Mouse (Mus musculus) forebrain, embryonic 13.5 days (tissue): ENCODE results near the gene Tbp. TPM values are rescaled to one million over a fixed set of nuclear protein-coding genes. Genes with fewer than 3 reads are reported as not detected.

ENCODE experiments used
- ATAC-seq: fragments of 200-750 bp; cut with Nextera tagmentation; 2 replicates; pipeline ENCODE4 v1.8.0; 2017
- H3K27ac ChIP-seq: fragments of 300-500 bp; sonication (generic); 2 replicates; pipeline ENCODE4 v1.5.1; 2015; ENCODE audit warnings: inconsistent platforms, mild to moderate bottlenecking, moderate library complexity
- H3K27me3 ChIP-seq: fragments of 300-500 bp; sonication (generic); 2 replicates; pipeline ENCODE4 v1.6.1; 2015; ENCODE audit warnings: mild to moderate bottlenecking, inconsistent platforms
- H3K36me3 ChIP-seq: fragments of 300-500 bp; sonication (generic); 2 replicates; pipeline ENCODE4 v1.6.1; 2015; ENCODE audit warnings: mild to moderate bottlenecking, inconsistent platforms; ENCODE audit not compliant: poor library complexity, severe bottlenecking
- H3K4me1 ChIP-seq: fragments of 300-500 bp; sonication (generic); 2 replicates; pipeline ENCODE4 v1.6.1; 2015; ENCODE audit warnings: inconsistent platforms
- H3K4me2 ChIP-seq: fragments of 300-500 bp; sonication (generic); 2 replicates; pipeline ENCODE4 v1.6.1; 2015; ENCODE audit warnings: inconsistent platforms, mild to moderate bottlenecking, moderate library complexity
- H3K4me3 ChIP-seq: fragments of 300-500 bp; sonication (generic); 2 replicates; pipeline ENCODE4 v1.5.1; 2015; ENCODE audit warnings: mild to moderate bottlenecking, inconsistent platforms
- H3K9ac ChIP-seq: fragments of 300-500 bp; sonication (generic); 2 replicates; pipeline ENCODE4 v1.6.1; 2015; ENCODE audit warnings: mild to moderate bottlenecking, inconsistent platforms
- H3K9me3 ChIP-seq: fragments of 300-500 bp; sonication (generic); replicated peaks from 2 replicates; pipeline ENCODE4 v1.6.1; 2016; ENCODE audit warnings: inconsistent platforms
- WGBS: fragments of 180-500 bp; shearing (Covaris S2); methylation state at CpG from one replicate; pipeline ENCODE4 v1.1.7; 2015; 5-methylcytosine and 5-hydroxymethylcytosine counted together
- polyA plus RNA-seq: library from polyadenylated mRNA; unstranded; fragments of >200 nt; fragmentation: Nextera tagmentation; extraction: Ambion mirVana; gene quantifications from 2 replicates; pipeline ENCODE4 v1.2.1, GENCODE M21; 2015

The Tbp gene
- polyA plus RNA-seq, 1 experiment from 2014 or later: 65.7 TPM

DNA sequence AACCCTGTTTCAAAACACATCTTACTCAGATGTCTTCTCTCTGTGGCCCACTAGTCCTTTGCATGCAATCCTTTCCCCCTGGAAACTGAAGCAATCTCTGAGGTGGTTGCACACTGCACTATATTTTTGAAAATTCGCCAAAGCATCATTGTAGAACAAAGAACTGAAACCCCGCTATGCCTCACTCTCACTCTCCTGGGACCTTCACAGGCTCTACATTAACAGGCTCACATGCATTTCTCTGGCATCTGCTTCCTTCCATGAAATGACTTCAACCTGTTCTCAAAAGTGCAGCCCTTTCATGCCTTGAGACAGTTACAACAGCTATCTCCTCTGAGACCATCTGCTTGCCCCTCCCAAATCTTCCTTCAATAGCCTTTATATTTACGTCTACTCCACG lies 46.8 kb downstream of the Tbp start:
- WGBS: 78% methylated on average over 4 of the region's 4 CpGs
- H3K27ac ChIP-seq: no peak overlapping the region
- no peak for ATAC-seq
- no peaks in the 10 kb centered on the region for H3K27me3 ChIP-seq
- no peaks in the 10 kb centered on the region for H3K4me1 ChIP-seq
- no peak overlapping the region for H3K9ac ChIP-seq
- H3K4me2 ChIP-seq: no peak overlapping the region
- no peak overlapping the region for H3K4me3 ChIP-seq
- H3K9me3 ChIP-seq: no peaks in the 10 kb centered on the region
- no peaks in the 10 kb centered on the region for H3K36me3 ChIP-seq

DNA sequence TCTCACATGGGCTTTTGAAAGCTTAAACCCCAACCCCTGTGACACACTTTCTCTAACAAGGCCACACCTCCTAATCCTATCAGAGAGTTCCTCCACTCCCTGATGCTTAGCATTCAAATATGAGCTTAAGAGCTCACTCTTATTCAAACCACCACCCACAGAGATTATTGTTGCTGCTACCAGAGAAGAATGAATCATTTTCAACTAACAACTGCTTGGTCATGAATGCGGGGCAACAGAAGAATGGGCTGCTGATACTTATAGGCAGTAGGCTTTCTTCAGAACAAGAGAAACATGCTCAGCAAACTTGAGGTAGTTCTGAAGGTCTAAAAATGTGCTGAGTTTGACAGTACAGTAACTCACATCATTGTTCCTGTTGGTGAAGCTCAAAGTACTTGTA lies 50.0 kb downstream of the Tbp start:
- Histone ChIP-seq H3K27me3 (no peaks in the 10 kb centered on the region), H3K27ac (no peak overlapping the region), H3K4me3 (no peak overlapping the region), H3K9ac (no peak overlapping the region), H3K36me3 (no peaks in the 10 kb centered on the region), H3K4me2 (no peak overlapping the region), H3K4me1 (no peaks in the 10 kb centered on the region), H3K9me3 (no peaks in the 10 kb centered on the region)
- no peak for ATAC-seq
- WGBS: 25% methylated on average over 1 of the region's 1 CpGs

DNA sequence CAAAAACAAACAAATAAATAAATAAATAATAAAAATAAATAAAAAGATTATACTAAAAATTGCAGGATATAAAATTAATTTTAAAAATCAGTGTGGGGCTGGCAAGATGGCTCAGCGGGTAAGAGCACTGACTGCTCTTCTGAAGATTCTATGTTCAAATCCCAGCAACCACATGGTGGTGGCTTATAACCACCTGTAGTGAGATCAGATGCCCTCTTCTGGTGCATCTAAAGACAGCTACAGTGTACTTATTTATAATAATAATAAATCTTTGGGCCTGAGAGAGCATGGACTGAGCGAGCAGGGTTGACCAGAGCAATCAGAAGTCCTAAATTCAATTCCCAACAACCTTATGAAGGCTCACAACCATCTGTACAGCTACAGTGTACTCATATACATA lies 60.3 kb downstream of the Tbp start:
- WGBS: 92% methylated on average over 2 of the region's 2 CpGs
- Histone ChIP-seq H3K9ac (no peak overlapping the region), H3K27me3 (no peaks in the 10 kb centered on the region), H3K4me1 (peaks cover 7% of the 10 kb centered on the region; the same call in 1 of the 2 replicates), H3K36me3 (no peaks in the 10 kb centered on the region), H3K4me3 (no peak overlapping the region), H3K4me2 (no peak overlapping the region), H3K9me3 (no peaks in the 10 kb centered on the region), H3K27ac (no peak overlapping the region)
- no peak for ATAC-seq

DNA sequence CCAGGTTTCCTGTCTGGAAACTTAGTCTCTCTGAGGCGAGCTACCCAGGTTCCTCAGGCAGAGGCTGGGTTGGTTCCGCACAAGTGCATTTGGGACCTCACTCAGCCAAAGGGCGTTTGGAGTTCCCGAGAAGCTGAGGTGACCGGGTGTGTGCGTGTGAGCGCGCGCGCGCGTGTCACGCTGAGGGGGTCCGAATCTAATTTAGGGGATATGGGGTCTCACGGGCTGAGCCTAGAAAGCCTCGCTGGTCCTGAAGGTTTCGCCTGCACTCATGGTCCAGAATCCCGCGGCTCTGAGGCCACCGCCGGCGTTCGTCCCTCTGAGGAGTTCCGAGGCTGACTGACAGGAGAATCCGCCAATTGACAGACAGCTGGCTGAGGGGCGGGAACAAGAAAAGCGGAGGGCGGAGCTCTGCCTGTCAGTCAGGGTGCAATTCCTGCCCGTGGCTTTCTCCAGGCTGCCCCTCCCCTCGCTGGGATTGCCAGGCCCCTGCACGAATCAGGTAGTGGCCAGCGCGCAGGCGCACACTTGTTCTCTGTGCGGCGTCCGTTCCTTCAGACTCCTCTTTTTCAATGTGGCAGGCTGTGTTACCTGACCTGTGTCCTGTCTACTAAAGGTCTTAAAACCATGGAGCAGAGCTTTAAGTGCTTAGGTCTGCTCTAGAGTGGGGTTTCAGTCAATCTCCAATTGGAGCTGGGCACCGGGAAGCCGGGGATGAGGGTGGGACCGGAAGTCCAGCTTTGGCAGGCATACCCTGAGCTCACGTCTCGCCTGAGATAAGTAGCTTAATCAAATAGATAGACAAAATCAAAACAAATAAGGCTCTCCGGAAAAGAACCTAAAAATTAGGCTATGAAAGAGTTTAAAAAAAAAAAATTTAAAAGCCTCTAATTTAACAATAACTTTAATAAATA lies 64.6 kb downstream of the Tbp start, which contains the start of gene Prdm9:
Gene Prdm9, minus strand, starts transcription at position 341 of the 914 bp plus-strand sequence.
- Histone ChIP-seq H3K9ac (peak within 1 kb of the TSS; percentile 78), H3K36me3 (no peaks in the 10 kb centered on the region), H3K27ac (peak within 1 kb of the TSS; percentile 94), H3K4me1 (peaks cover 7% of the 10 kb centered on the region; the same call in 1 of the 2 replicates), H3K27me3 (no peaks in the 10 kb centered on the region), H3K4me3 (peak within 1 kb of the TSS; percentile 64), H3K4me2 (peak within 1 kb of the TSS; percentile 84), H3K9me3 (no peaks in the 10 kb centered on the region)
- peak; percentile 99 for ATAC-seq
- under 1% methylated on average over 43 of the region's 43 CpGs for WGBS

DNA sequence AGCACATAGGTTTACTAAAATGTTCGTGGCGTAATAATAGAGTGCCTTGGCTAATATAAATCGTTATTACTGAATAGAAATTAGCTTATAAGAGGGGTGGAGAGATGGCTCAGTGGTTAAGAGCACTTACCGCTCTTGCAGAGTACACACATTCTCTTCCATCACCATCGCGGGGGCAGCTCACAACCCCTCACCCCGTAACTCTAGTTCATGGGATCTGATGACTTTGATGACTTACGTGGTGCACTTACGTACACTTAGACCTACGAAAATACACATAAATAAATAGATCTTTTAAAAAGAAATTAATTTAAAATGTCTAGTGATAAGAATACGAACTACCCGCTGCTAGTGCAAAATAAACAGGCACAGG lies 65.2 kb downstream of the Tbp start:
- peaks cover 7% of the 10 kb centered on the region; the same call in 1 of the 2 replicates for H3K4me1 ChIP-seq
- no peaks in the 10 kb centered on the region for H3K27me3 ChIP-seq
- no peaks in the 10 kb centered on the region for H3K36me3 ChIP-seq
- no peaks in the 10 kb centered on the region for H3K9me3 ChIP-seq
- peak overlapping the region; percentile 78 for H3K9ac ChIP-seq
- ATAC-seq: peak; percentile 7
- no peak overlapping the region for H3K27ac ChIP-seq
- WGBS: 46% methylated on average over 12 of the region's 12 CpGs
- peak overlapping the region; percentile 64 for H3K4me3 ChIP-seq
- peak overlapping the region; percentile 84 for H3K4me2 ChIP-seq

DNA sequence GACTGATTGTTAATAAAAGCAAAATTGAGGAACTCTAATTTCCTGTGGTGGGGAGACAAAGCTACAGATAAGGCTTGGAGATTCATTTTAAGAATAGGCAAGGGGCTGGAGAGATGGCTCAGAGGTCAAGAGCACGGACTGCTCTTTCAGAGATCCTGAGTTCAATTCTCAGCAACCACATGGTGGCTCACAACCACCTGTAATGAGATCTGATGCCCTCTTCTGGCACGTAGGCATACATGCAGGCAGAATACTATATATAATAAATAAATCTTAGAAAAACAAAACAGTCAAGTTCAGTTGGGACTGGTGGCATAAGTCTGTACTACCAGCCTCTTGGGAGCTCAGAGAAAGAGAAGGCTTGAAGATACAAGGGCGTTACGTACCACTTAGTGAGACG lies 67.2 kb downstream of the Tbp start:
- Histone ChIP-seq H3K9ac (no peak overlapping the region), H3K27me3 (0 out of 2 replicates have a peak, but pooled peaks cover 3% of the 10 kb centered on the region), H3K36me3 (no peaks in the 10 kb centered on the region), H3K27ac (no peak overlapping the region), H3K4me3 (no peak overlapping the region), H3K9me3 (no peaks in the 10 kb centered on the region), H3K4me1 (peaks cover 7% of the 10 kb centered on the region; the same call in 1 of the 2 replicates), H3K4me2 (no peak overlapping the region)
- ATAC-seq: no peak
- 74% methylated on average over 5 of the region's 5 CpGs for WGBS

DNA sequence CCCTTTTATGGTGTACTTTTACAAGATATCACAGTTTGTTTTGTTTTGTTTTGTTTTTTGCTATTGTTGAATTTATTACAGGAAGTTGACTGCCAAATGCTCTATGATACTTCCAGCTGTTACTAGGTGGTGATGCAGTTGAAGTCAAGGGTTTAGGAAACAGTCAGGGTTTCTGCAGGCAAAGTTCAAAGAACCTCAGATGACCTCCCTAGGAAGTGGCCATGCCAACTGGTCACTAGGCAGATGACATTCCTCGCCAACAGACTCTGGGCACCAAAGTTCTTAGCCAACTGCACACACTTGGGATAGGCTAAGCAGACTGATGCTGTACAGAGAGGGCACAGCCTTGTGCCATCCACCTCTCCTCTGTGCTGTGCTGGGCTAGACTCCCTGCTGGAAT lies 75.4 kb downstream of the Tbp start:
- Histone ChIP-seq H3K4me3 (no peak overlapping the region), H3K27me3 (peaks cover 21% of the 10 kb centered on the region), H3K4me2 (no peak overlapping the region), H3K9ac (no peak overlapping the region), H3K9me3 (no peaks in the 10 kb centered on the region), H3K27ac (no peak overlapping the region), H3K4me1 (no peaks in the 10 kb centered on the region), H3K36me3 (no peaks in the 10 kb centered on the region)
- 67% methylated on average over 1 of the region's 1 CpGs for WGBS
- no peak for ATAC-seq

DNA sequence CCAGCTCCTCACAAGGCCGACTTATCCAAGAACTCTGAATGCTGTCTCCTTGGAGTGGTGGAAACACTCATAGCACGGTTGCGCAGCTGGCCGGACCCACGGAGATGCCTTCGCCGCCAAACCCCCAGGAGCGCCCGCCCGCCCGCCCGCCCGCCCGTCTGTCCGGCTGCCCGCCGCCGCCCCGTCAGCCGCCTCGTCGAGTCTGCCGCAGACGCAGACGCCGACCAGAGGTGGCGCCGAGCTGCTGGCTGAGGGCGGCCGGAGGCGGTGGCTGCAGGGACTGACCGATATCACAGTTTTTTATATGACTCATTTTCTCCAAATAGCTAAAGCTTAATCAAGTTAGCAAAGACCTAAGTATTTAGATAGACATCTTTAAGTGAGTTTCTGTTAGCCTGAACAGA lies 77.6 kb downstream of the Tbp start:
- H3K9ac ChIP-seq: no peak overlapping the region
- peaks cover 16% of the 10 kb centered on the region for H3K27me3 ChIP-seq
- H3K27ac ChIP-seq: no peak overlapping the region
- H3K4me3 ChIP-seq: peak overlapping the region; percentile 31
- H3K4me2 ChIP-seq: peak overlapping the region; percentile 54
- H3K9me3 ChIP-seq: no peaks in the 10 kb centered on the region
- WGBS: under 1% methylated on average over 32 of the region's 32 CpGs
- H3K36me3 ChIP-seq: no peaks in the 10 kb centered on the region
- peak; percentile 58; the same call in 1 of the 2 replicates for ATAC-seq
- no peaks in the 10 kb centered on the region for H3K4me1 ChIP-seq

Other genes starting within 250 kb of the Tbp start
- 57.4 and 65.5 TPM in 2 replicates for gene Dll1, start 123.0 kb upstream of the Tbp start, polyA plus RNA-seq
- 37.1 and 42.2 TPM in 2 replicates for gene Fam120b, start 103.7 kb upstream of the Tbp start, polyA plus RNA-seq
- gene Psmb1, start 137 bp upstream of the Tbp start, polyA plus RNA-seq: 275 and 285 TPM in 2 replicates
- 59.0 and 61.8 TPM in 2 replicates for gene Pdcd2, start 27.4 kb downstream of the Tbp start, polyA plus RNA-seq
- gene Prdm9, start 64.5 kb downstream of the Tbp start, polyA plus RNA-seq: 2.3 and 3.5 TPM in 2 replicates
- gene Chd1, start 205.1 kb downstream of the Tbp start, polyA plus RNA-seq: 27.9 and 28.1 TPM in 2 replicates